Mouse (Mus musculus) heart, postnatal 0 days (tissue): ENCODE results near the gene Kbtbd3.

Experiments
- CTCF ChIP-seq: IDR thresholded peaks from 2 replicates; pipeline ENCODE4 v1.5.1; 2016; ENCODE audit warnings: antibody characterized with exemption, control low read depth, low read depth
- EP300 ChIP-seq: IDR thresholded peaks from 2 replicates; pipeline ENCODE4 v1.6.1; 2016; ENCODE audit warnings: antibody characterized with exemption, low read depth

DNA sequence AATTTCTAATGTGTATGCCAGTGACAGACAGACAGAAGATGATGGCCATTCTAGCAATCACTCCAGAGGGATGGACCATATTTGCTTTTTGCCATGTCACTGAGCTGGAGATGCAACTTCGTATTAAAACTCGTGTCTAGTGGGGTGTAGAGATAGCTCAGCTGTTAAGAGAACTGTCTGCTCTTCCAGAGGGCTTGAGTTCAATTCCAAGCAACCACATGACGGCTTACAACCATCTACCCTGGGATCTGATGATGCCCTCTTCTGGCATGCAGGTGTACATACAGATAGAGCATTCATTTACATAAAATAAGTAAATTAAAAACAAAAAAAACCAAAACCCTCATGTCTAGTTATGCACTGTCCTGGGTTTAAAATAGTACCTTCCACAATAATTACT is 1.5 kb downstream of the Kbtbd3 start:
- TF ChIP-seq EP300 (no peak), CTCF (no peak)
